Mouse (Mus musculus): ENCODE data around the gene Adora2a. TPM values are rescaled to one million over a fixed set of nuclear protein-coding genes. Genes with fewer than 3 reads are reported as not detected.
"Not testable (repeated sequence)": the region's sequence is repeated elsewhere in the genome, so short reads cannot be mapped to it uniquely, and the experiment has no call there.

The Adora2a gene
- polyA plus RNA-seq, 1 experiment from 2014 or later: 11.7 TPM

GRCm38 (mm10) chr10:75292206-75292605 lies 24.5 kb upstream of the Adora2a start:
- not testable (repeated sequence) for H3K4me3 ChIP-seq (replicated peaks; ENCODE audit: low read length); H3K4me1 ChIP-seq (replicated peaks; ENCODE audit: control insufficient read depth, insufficient read depth, low read length); H3K27me3 ChIP-seq (replicated peaks; ENCODE audit: control insufficient read depth, insufficient read depth, low read length); H3K27ac ChIP-seq (ENCODE audit: low read length); H3K4me2 ChIP-seq (ENCODE audit: low read length); H3K9ac ChIP-seq (replicated peaks; ENCODE audit: low read depth, low read length); H3K9me3 ChIP-seq (ENCODE audit: control insufficient read depth, low read length); H3K36me3 ChIP-seq (ENCODE audit: control insufficient read depth, insufficient read depth); ATAC-seq
- WGBS: 92% methylated on average over 8 of the region's 8 CpGs

DNA sequence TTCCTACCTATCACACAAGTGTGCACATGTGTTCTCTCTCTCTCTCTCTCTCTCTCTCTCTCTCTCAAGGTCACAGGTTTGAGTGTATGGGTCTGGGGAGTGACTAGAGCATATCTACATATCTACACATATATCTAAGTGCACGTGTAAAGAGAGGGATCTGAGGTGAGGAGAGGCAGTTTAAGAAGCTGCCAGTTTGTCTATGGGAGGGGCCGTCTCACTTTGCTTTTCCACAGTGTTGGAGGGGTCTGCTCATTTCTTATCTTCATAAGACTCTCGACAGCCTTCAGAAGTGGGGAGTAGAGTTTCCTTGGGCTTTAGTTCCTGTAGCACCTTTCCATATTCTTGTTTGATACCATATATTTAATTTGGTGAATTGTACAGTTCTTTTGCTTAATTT lies 23.4 kb upstream of the Adora2a start:
- WGBS: 87% methylated on average over 3 of the region's 3 CpGs
- no peak for ATAC-seq
- no peak overlapping the region for H3K4me2 ChIP-seq (ENCODE audit: low read length)
- H3K36me3 ChIP-seq (ENCODE audit: control insufficient read depth, insufficient read depth): no peaks in the 10 kb centered on the region; the same call in 1 of the 2 replicates
- no peaks in the 10 kb centered on the region for H3K4me1 ChIP-seq (replicated peaks; ENCODE audit: control insufficient read depth, insufficient read depth, low read length)
- no peaks in the 10 kb centered on the region for H3K27me3 ChIP-seq (replicated peaks; ENCODE audit: control insufficient read depth, insufficient read depth, low read length)
- no peak overlapping the region for H3K27ac ChIP-seq (ENCODE audit: low read length)
- no peak overlapping the region for H3K4me3 ChIP-seq (replicated peaks; ENCODE audit: low read length)
- H3K9me3 ChIP-seq (ENCODE audit: control insufficient read depth, low read length): no peaks in the 10 kb centered on the region
- H3K9ac ChIP-seq (replicated peaks; ENCODE audit: low read depth, low read length): no peak overlapping the region

DNA sequence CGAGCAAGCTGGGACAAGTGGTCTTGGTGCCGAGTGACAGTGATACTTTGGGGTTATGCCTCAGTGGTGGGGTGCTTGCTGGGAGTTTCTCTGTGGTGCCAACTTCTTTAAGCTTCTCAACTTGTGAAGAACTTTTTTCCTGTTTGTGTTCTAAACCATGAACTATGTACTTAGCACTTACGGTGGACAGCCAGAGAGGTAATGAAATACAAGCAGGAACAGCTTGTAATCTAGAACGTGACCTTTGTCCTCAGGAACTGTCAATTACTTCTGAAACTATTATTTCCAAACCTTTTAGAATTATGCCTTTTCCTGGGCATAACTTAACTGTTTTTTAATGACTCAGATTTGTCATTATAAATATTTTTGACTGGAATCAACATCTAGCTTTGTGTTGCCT lies 22.3 kb upstream of the Adora2a start:
- Histone ChIP-seq H3K9ac (replicated peaks; ENCODE audit: low read depth, low read length) (no peak overlapping the region), H3K4me3 (replicated peaks; ENCODE audit: low read length) (no peak overlapping the region), H3K27me3 (replicated peaks; ENCODE audit: control insufficient read depth, insufficient read depth, low read length) (no peaks in the 10 kb centered on the region), H3K36me3 (ENCODE audit: control insufficient read depth, insufficient read depth) (no peaks in the 10 kb centered on the region), H3K27ac (ENCODE audit: low read length) (no peak overlapping the region), H3K9me3 (ENCODE audit: control insufficient read depth, low read length) (no peaks in the 10 kb centered on the region), H3K4me1 (replicated peaks; ENCODE audit: control insufficient read depth, insufficient read depth, low read length) (no peaks in the 10 kb centered on the region), H3K4me2 (ENCODE audit: low read length) (no peak overlapping the region)
- 88% methylated on average over 4 of the region's 4 CpGs for WGBS
- no peak for ATAC-seq

DNA sequence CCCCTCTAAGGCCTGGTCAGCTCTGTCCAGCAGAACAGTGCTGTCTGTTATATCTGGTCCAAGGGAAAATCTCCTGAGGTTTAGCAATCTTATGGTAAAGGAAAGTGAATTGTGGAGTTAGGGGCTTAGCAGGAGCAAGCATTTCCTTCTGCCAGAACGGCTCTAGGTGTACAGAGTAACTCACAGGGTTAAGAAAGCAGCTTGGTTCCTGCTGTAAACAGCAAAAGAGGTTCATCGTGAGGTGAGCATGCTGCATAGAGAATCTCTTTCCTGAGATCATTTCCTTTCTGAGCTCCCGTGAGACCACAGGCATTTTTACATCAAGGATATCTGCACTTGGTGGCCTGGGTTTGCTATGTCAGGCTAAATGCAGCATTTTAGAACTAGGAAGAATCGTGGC lies 21.8 kb upstream of the Adora2a start:
- Histone ChIP-seq H3K4me2 (ENCODE audit: low read length) (no peak overlapping the region), H3K4me1 (replicated peaks; ENCODE audit: control insufficient read depth, insufficient read depth, low read length) (no peaks in the 10 kb centered on the region), H3K9me3 (ENCODE audit: control insufficient read depth, low read length) (no peaks in the 10 kb centered on the region), H3K27ac (ENCODE audit: low read length) (no peak overlapping the region), H3K27me3 (replicated peaks; ENCODE audit: control insufficient read depth, insufficient read depth, low read length) (no peaks in the 10 kb centered on the region), H3K36me3 (ENCODE audit: control insufficient read depth, insufficient read depth) (no peaks in the 10 kb centered on the region), H3K4me3 (replicated peaks; ENCODE audit: low read length) (no peak overlapping the region), H3K9ac (replicated peaks; ENCODE audit: low read depth, low read length) (no peak overlapping the region)
- no peak for ATAC-seq
- 86% methylated on average over 4 of the region's 4 CpGs for WGBS

DNA sequence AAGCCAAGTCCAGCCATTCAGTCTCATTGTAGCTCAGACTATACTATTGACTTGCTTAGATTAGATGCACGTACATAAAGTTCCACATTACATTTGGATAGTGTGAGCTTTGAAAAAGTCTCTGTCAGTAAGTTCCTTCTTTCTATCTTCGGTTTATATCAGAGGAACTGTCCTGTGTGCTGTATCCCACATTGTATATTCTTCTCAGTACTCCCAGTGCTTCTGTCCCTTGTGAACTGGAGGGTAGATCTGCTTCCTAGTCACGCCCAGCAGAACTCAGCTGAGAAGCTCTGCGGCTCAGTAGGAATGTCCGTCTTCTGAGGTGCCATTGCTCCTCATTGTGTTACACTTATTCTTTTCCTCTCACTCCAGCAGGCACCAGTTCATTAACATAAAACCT lies 18.1 kb upstream of the Adora2a start:
- H3K27me3 ChIP-seq (replicated peaks; ENCODE audit: control insufficient read depth, insufficient read depth, low read length): no peaks in the 10 kb centered on the region
- H3K9me3 ChIP-seq (ENCODE audit: control insufficient read depth, low read length): no peaks in the 10 kb centered on the region
- no peak overlapping the region for H3K4me3 ChIP-seq (replicated peaks; ENCODE audit: low read length)
- H3K36me3 ChIP-seq (ENCODE audit: control insufficient read depth, insufficient read depth): no peaks in the 10 kb centered on the region; the same call in 1 of the 2 replicates
- H3K27ac ChIP-seq (ENCODE audit: low read length): no peak overlapping the region
- no peak for ATAC-seq
- H3K4me2 ChIP-seq (ENCODE audit: low read length): no peak overlapping the region
- WGBS: 80% methylated on average over 5 of the region's 5 CpGs
- peaks cover 3% of the 10 kb centered on the region for H3K4me1 ChIP-seq (replicated peaks; ENCODE audit: control insufficient read depth, insufficient read depth, low read length)
- H3K9ac ChIP-seq (replicated peaks; ENCODE audit: low read depth, low read length): no peak overlapping the region

GRCm38 (mm10) chr10:75299785-75300418 lies 16.8 kb upstream of the Adora2a start:
- Histone ChIP-seq H3K27ac (ENCODE audit: low read length) (no peak overlapping the region), H3K4me1 (replicated peaks; ENCODE audit: control insufficient read depth, insufficient read depth, low read length) (peaks cover 14% of the 10 kb centered on the region), H3K4me3 (replicated peaks; ENCODE audit: low read length) (no peak overlapping the region), H3K36me3 (ENCODE audit: control insufficient read depth, insufficient read depth) (no peaks in the 10 kb centered on the region; the same call in 1 of the 2 replicates), H3K9me3 (ENCODE audit: control insufficient read depth, low read length) (no peaks in the 10 kb centered on the region), H3K27me3 (replicated peaks; ENCODE audit: control insufficient read depth, insufficient read depth, low read length) (no peaks in the 10 kb centered on the region), H3K9ac (replicated peaks; ENCODE audit: low read depth, low read length) (no peak overlapping the region), H3K4me2 (ENCODE audit: low read length) (no peak overlapping the region)
- WGBS: 74% methylated on average over 5 of the region's 5 CpGs
- ATAC-seq: no peak

DNA sequence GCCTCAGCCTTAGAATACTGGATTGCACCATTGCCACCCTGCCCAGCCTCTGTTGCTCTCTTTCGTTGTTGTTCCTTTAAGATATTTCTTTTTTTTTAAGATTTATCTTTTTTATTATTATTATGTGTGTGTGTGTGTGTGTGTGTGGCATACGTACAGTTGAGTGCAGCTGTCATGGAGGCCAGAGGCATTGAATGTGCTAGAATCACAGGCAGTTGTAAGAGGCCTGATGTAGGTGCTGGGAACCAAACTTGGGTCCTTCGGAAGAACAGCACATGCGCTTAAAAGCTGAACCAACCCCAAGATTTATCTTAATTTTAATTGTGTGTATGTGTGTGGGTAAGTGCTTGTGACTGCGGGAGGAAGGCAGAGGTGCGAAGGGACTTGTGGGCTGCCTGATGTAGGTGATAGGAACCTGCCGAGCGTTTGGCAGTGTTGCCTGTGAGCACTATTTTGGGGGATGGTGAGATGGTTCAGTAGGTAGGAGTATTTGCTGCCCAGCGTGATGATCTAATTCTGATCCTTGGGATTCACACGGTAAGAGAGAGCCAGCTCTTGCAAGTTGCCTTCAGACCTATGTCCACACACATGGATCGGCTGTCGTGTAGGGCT lies 15.4 kb upstream of the Adora2a start:
- no peak overlapping the region for H3K27ac ChIP-seq (ENCODE audit: low read length)
- no peaks in the 10 kb centered on the region; the same call in 1 of the 2 replicates for H3K36me3 ChIP-seq (ENCODE audit: control insufficient read depth, insufficient read depth)
- H3K9ac ChIP-seq (replicated peaks; ENCODE audit: low read depth, low read length): no peak overlapping the region
- peaks cover 14% of the 10 kb centered on the region for H3K4me1 ChIP-seq (replicated peaks; ENCODE audit: control insufficient read depth, insufficient read depth, low read length)
- no peak overlapping the region for H3K4me3 ChIP-seq (replicated peaks; ENCODE audit: low read length)
- ATAC-seq: no peak
- H3K27me3 ChIP-seq (replicated peaks; ENCODE audit: control insufficient read depth, insufficient read depth, low read length): no peaks in the 10 kb centered on the region
- no peaks in the 10 kb centered on the region for H3K9me3 ChIP-seq (ENCODE audit: control insufficient read depth, low read length)
- H3K4me2 ChIP-seq (ENCODE audit: low read length): no peak overlapping the region
- 91% methylated on average over 12 of the region's 12 CpGs for WGBS

DNA sequence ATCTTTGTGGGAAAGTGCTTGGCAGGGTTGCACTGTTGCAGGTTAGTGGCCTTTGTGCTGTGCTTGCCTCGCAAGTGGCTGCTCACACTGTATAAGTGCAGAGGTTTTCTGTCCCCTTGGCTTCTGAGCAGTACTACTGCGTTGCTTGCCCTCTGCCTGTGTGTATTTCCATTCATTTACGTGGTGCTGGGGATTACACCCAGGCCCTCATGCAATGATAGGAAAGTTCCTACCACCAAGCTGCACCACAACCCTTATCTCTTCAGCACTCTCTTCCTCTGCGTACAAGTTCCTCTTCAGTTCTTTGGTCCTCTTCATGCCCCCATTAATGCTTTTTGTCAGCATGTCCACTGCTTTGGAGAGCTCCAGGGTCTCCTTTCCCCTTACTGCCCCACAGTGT lies 14.7 kb upstream of the Adora2a start:
- Histone ChIP-seq H3K27ac (ENCODE audit: low read length) (no peak overlapping the region), H3K9me3 (ENCODE audit: control insufficient read depth, low read length) (no peaks in the 10 kb centered on the region), H3K4me1 (replicated peaks; ENCODE audit: control insufficient read depth, insufficient read depth, low read length) (peaks cover 14% of the 10 kb centered on the region), H3K4me3 (replicated peaks; ENCODE audit: low read length) (no peak overlapping the region), H3K27me3 (replicated peaks; ENCODE audit: control insufficient read depth, insufficient read depth, low read length) (no peaks in the 10 kb centered on the region), H3K4me2 (ENCODE audit: low read length) (no peak overlapping the region), H3K9ac (replicated peaks; ENCODE audit: low read depth, low read length) (no peak overlapping the region), H3K36me3 (ENCODE audit: control insufficient read depth, insufficient read depth) (no peaks in the 10 kb centered on the region; the same call in 1 of the 2 replicates)
- ATAC-seq: no peak
- 97% methylated on average over 4 of the region's 4 CpGs for WGBS

- no peaks in the 10 kb centered on the region for H3K27me3 ChIP-seq (replicated peaks; ENCODE audit: control insufficient read depth, insufficient read depth, low read length)
- no peak overlapping the region for H3K27ac ChIP-seq (ENCODE audit: low read length)
- no peaks in the 10 kb centered on the region for H3K9me3 ChIP-seq (ENCODE audit: control insufficient read depth, low read length)
- no peak overlapping the region for H3K4me3 ChIP-seq (replicated peaks; ENCODE audit: low read length)
- no peak overlapping the region for H3K9ac ChIP-seq (replicated peaks; ENCODE audit: low read depth, low read length)
- WGBS: 92% methylated on average over 4 of the region's 4 CpGs
- ATAC-seq: no peak
- peaks cover 4% of the 10 kb centered on the region for H3K36me3 ChIP-seq (ENCODE audit: control insufficient read depth, insufficient read depth)
- H3K4me2 ChIP-seq (ENCODE audit: low read length): no peak overlapping the region
- peaks cover 14% of the 10 kb centered on the region for H3K4me1 ChIP-seq (replicated peaks; ENCODE audit: control insufficient read depth, insufficient read depth, low read length)
Observed at GRCm38 (mm10) chr10:75302536-75302935, 14.1 kb upstream of the Adora2a start.

Data from forebrain, embryonic 16.5 days (tissue).